Mouse (Mus musculus) cerebral cortex, adult 2 months (tissue): Measurements from ENCODE around the gene Apob.

Experiments used
- WGBS: fragments of 180-500 bp; shearing (Covaris S2); methylation state at CpG from one replicate; pipeline ENCODE4 v1.1.7; 2018; 5-methylcytosine and 5-hydroxymethylcytosine counted together

Gene Apob

DNA sequence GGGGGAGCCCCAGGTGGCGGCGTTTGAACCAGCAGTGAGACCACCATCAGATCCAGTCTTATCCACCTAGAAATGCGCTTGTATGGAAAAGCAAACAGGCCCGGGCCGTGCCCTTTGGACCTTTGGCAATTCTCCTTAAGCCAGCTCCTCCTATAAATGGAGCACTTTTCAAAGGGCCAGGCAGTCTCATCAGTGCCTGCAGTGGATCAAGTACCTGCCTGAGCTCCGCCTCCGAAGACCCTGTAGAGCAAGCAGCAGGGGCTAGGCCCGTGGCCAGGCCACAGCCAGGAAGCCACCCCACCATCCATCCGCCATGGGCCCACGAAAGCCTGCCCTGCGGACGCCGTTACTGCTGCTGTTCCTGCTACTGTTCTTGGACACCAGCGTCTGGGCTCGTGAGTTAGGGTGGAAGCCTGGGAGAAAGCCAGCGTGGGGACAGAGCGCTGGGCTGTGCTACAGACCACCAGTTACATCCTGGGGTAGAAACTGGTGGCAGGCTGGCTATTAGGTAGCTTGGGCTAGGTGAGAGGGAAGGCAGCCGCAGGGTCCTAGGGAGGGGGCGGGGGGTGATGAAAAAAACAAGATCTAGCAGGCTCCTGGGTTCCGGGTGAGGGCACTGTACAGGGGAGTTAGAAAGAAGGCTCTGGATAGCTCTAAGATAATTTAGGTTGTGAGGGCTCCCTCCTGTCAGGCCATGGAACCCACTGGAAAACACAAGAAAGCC, at the start of gene Apob:
Gene Apob (plus strand): TSS at position 183 of the 724 bp plus-strand sequence.
- 91% methylated on average over 20 of the region's 20 CpGs for WGBS

DNA sequence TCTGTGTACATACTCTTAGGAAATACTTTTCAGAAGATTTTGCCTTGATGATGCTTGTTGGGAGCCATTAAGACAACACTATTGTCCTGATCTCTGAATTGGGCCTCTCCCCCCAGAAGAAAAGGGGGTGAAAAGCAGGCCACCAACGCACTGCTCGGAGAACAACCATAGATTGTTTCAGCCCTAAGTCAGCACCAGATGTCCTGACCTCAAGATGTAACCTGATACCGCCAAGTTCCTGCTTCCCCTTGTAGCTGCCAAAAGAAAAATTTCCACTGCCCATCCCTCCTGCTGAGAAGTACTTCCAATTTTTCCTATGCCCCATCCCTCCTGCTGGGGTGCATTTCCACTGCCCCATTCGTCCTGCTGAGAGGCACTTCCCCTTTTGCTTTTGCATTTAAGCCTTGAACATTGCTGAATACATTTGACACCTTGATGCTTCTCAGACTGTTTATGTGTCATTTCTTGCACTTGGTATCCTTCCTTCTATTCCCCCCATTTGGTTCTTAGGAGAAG, 45.0 kb upstream of the Apob start:
- WGBS, result 65% methylated on average over 4 of the region's 4 CpGs

DNA sequence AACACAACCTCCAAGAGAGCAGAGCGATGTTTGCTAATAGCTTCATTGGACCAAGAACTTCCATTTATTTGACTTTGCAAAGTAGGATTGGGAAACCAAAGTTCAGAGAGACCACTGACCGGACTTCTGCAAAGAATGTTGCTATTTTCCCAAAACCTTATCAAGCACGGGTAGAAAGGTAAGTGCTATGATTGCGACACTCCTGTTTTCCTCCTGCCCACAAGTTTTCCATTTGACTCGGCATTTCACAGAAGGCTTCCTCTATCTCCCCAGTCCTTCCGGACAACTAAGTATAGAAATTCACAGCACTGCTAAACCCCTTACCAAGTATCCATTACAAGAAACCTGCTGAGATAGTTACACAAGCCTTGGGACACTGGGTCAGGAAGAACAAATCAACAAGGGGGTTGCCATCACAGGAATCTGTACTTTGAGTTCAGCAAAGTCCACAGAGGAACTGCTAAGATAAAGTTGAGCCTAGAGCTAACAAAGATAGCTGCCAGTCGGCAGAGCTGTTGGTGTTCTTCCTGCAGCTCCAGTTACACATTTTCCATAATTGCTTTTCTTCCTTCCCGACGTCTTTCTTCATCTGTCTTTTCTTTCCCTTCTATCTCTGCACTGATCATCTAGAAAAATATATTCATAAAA, 27.2 kb upstream of the Apob start:
- WGBS, result 67% methylated on average over 9 of the region's 9 CpGs

DNA sequence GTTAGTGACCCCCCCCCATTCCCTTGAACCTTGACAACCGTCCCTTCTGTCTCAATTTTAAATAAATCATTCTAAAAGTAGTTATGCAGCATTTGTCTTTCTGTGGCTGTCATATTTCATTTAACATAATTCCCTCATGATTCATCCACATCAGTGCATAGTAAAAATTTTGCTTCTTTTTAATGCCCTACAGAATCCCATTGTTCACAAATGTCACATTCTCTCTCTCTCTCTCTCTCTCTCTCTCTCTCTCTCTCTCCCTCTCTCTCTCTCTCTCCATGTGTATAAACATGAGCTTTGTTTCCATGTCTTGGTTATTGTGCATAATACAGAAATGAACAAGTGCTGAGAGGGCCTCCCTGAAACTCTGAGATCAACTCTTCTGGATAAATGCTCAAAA, 18.6 kb upstream of the Apob start:
- 57% methylated on average over 1 of the region's 1 CpGs for WGBS

DNA sequence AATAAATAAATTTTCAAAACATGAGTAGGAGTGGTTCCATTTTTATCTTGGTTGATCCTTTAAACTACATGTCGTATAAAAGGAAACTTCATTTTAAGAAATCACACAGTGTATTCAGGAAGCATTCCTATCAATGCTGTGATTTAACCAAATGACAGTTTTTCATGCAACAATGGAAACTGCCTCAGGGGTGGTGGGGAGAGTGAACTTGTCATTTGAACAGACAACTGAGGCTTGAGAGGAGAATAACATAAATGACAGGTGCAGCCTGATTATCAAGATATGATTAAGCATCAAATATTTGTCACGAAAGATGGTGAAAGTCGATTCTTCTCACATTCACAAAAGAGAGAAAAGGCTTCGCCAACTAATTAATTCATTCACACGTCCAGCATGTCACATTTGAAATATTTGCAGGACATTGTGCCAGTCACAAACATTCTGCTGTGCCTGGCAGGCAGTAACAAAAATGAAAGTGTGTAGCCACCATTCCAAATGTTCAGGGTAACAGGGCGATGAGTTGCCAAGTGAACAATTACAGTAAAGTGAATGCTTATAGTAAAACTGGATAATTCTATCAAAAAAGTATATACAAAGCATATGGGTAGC, 18.0 kb upstream of the Apob start:
- 65% methylated on average over 6 of the region's 6 CpGs for WGBS

DNA sequence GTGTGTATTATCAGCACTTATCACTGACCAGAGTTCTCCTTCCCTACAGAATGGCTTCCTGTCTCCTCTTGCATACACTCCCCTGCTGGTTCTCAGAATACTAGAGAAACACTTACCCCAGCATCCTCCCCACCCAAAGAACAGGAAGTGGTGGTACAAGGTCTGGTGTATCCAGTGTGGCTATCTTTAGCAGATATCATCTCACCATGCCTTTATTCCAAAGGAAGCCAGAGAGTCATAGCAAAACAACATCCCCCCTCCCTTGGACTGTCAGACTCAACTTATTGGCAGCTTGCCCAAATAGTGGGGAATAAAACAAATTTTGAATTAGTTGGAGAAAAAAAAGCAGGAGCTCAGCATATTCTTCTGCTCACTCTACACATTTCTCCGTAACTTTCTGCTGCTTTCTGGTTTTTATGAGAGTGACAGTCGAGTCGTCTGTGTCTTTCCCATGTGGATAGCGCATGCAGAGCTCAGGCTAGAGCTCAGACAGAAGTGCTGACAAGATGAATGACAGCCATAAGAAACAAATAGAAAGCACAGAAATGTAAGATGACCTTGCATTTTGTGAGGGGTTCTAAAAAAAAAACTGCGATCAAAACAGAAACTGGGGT, 15.0 kb upstream of the Apob start:
- WGBS, result 75% methylated on average over 5 of the region's 5 CpGs

DNA sequence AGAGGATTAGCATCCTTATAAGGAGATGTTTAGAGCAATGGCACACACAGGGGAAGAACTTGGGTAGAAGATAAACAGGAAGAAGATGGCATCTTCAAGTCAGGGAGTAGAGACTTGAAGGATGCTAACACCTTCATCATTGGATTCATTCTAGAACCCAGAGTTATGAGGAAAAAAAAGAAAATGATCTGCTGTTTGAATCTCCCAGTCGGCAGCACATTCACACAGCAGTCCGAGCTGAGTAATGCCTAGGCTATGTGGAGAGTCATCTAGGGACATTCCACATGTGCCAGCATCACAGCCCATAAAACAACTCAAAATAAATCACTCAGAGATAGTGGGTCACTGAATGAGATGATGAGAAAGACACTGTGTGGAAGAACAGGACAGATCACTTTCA, 10.2 kb upstream of the Apob start:
- 77% methylated on average over 2 of the region's 2 CpGs for WGBS

DNA sequence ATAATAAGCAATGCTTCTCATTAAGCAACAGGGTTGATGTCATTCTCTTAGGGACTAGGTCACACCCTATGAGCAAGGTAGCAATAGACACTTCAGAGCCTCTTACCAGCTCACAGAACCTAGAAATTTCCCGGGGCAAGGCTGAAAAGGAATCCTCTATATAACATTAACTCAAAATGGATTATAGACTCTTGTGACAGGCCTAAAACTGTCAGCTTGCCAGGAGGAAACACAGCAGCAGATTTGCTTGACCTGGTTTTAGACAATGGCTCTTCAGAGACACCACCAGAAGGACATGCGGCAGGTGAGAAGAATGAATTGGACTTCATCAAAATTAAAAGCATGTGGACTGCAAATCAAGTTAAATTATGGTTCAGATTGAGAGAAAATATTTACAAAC, 7.1 kb upstream of the Apob start:
- WGBS, result 87% methylated on average over 2 of the region's 2 CpGs

DNA sequence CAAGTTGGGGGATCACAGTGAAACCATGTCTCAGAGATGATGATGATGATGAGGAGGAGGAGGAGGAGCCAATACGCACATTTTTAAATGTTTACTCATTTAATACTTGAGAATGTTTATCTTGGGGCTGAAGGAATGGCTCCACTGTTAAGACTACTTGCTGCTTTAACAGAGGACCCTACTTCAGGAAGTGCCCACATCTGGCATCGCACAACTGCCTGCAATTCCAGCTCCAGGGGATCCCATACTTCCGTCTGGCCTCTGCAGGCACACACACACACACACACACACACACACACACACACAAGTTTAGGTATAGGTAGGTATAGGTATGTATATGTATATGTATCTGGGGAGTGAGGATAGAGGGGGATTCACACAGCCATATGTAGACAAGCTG, 6.6 kb upstream of the Apob start:
- WGBS, result 86% methylated on average over 3 of the region's 3 CpGs

DNA sequence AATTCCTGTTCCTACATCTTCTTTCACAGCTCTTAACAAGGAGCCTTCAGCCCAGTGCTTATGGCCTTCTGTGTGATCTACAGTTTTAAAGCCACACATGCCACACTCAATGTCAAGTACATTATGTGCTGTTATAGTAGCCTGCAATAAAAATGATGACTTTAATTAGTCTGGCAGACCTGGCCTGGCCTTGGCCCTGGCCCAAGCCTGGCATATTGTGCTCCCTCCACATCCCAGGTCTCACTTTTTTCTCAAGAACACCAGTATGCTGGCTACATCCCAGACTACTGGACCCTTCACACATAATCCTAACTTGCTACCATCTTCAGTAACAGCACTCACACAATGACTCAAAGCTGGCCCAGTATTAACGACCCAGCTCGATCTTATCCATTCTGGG, 5.7 kb upstream of the Apob start:
- 73% methylated on average over 2 of the region's 2 CpGs for WGBS

DNA sequence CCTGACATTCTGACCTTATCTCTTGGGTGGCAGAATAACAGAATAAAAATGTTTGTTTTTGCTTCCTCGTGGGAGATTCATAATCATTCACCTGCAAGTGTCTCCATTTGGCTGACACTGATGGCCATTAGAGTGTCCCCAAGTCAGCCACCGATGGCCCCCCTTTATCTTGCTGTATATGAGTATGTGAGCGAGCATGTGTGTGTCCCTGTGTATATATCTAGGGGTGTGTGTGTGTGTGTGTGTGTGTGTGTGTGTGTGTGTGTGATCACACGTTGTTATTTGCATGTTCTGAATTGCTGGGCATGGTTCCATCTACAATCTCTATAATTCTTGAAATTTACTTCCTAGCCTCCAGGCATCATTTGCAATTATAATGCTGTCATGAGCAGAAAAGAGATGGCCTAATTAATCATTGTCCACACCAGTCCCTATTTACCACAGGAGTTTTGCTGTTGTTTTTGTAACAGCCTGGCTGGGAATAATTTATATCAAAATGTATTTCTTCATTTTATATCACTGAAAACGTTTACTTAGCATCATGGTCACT, 3.6 kb upstream of the Apob start:
- WGBS, result 49% methylated on average over 5 of the region's 5 CpGs

DNA sequence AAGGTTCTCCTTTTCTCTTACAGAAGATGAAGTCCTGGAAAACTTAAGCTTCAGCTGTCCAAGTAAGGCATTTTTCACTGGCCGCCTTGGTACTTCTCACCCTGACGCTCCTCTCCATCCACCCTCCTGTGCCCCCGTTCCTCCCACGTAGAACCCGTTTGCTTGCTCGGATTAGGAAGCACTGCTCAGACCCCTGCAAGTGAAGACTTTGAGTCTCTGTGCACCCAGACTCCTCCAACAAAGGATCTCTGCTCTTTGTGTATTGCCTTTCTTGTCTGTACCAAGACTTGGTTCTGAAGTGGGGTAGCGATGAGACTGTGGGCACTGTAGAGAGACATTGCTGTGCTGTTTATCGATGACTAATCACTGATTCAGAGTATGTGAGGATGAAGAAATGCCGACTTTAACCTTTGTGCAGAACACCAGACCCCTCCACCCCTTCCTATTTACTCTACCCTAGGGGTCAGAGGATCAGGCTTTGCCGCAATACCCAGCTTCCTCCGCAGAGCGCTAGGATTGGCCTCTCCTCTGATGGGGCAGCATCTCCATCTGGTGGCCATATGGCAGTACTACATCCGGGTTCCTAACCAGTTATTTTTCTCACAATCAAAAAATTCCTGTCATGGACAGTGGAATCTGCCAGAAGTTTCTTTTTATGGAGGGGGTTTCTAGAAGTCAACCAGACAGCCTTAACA, 889 bp downstream of the Apob start:
- WGBS, result 52% methylated on average over 13 of the region's 13 CpGs

DNA sequence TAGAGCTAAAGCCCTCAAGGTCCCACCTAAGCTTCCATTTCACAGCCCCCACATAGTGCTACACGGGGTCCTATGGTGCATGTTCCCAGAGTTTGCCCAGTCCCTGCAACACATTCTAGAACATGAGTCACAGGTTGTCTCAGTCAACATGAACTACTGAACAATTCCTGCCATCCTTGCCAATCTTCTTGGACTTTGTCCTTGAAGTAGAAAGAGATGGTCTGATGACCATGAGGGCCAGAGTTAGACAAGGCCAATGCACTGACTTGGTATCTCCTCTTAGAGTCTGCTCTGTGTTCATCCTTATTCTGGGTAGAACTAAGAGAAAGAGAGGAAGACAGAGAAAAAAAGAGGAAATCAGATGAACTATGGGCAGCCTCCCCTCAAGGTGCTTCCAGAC, 7.0 kb downstream of the Apob start:
- 86% methylated on average over 1 of the region's 1 CpGs for WGBS

DNA sequence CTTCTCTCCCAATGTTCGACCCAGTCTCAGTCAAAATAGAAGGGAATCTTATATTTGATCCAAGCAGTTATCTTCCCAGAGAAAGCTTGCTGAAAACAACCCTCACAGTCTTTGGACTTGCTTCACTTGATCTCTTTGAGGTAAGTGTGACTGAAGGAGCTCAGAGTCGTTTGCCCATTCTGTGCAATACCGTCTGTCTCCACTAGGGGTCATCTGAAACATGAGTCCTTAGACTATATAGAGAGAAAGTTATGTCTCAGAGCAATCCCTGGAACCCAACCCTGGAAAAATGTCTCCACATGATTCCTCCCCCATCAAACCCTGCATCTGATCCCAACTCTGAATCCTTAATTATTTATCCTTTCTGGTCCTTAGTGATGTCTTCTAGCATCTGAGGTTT, 13.4 kb downstream of the Apob start:
- 15% methylated on average over 3 of the region's 3 CpGs for WGBS

DNA sequence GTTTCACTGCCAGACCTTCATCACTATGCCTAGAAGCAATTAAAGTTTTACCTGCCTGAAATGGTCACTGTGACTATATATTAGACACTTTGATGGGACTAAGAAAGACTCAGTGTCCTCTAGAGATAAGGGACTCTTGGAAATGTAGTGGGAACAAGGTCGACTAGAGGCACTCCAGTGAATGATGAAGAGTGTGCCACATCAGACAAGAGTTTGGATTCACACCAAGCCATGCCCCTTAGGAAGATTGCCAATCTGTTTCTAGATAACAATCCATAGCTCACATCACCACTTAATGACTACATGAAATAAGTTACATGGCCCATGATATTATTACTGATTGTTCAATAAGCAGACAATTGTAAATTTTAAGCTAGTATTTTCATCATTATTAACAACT, 14.1 kb downstream of the Apob start:
- 44% methylated on average over 1 of the region's 1 CpGs for WGBS

DNA sequence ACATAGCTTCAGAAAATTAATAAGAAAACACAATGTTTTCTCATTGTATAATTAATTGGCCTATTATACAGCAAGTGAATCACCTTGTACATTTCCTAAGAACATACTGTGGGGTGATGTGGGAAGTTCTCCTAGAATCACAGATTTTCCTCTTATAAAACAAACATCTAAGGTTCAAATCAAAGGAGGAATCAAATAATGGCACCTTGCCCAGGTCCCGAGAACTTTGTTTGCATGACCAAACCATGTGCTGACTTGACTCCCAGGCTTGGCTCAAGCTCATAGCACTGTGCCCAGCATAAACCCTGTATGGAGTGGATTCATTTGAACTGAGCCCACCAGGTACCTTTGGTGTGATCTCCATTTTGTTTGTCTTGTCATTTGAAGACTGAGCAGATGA, 43.5 kb downstream of the Apob start:
- 77% methylated on average over 1 of the region's 1 CpGs for WGBS

DNA sequence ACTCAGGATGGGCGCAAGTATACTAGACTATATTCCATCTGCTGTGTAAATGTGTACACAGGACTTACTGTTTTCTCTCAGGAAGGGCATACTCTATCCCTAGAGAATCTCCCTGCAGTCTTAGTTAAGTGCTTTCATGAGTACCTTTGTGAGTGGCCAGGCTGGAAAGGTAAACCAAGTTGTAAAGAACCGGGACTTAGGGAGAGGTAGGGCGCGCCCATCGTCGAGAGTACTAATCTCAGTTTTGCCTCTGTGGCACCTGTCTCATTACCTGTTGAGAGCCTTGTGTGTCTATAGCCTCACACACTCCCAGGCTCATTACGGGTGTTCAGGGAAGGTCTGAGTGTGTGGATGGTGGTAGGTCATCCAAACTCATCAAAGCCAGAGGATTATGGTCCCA, 52.1 kb downstream of the Apob start:
- 93% methylated on average over 7 of the region's 7 CpGs for WGBS

DNA sequence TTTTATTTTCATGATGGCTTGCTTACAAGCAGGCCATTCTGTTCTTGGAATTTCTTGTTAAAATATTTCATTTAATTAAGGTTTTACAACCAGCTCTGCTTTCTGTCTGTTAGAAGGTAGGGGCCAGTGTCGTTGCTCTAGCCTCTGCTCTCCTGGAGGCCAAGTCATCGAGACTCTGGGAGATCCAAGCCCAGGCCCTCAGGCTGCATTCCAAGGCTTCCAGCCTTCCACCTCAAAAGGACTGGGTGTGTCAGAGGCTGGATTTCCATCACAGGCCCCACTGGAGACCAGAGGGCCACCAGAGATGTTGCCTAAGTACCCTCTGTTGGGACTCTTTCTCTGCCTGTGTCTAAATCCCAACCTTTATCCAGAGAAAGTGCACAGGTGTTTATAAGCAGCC, 52.6 kb downstream of the Apob start:
- WGBS, result 74% methylated on average over 2 of the region's 2 CpGs

DNA sequence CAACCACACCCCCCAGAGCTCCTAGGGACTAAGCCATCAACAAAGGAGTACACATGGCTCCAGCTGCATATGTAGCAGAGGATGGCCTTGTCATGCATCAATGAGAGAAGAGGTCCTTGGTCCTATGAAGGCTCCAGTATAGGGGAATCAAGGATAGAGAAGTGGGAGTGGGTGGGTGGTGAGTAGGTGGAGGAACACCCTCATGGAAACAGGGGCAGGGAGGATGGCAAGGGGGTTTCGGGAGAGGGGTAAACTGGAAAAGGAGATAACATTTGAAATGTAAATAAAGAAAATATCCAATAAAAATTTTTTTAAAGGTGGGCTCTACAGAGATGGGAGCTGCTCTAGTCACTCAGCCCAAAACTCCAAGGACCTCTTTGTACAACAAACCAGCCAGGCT, 53.7 kb downstream of the Apob start:
- 90% methylated on average over 1 of the region's 1 CpGs for WGBS

DNA sequence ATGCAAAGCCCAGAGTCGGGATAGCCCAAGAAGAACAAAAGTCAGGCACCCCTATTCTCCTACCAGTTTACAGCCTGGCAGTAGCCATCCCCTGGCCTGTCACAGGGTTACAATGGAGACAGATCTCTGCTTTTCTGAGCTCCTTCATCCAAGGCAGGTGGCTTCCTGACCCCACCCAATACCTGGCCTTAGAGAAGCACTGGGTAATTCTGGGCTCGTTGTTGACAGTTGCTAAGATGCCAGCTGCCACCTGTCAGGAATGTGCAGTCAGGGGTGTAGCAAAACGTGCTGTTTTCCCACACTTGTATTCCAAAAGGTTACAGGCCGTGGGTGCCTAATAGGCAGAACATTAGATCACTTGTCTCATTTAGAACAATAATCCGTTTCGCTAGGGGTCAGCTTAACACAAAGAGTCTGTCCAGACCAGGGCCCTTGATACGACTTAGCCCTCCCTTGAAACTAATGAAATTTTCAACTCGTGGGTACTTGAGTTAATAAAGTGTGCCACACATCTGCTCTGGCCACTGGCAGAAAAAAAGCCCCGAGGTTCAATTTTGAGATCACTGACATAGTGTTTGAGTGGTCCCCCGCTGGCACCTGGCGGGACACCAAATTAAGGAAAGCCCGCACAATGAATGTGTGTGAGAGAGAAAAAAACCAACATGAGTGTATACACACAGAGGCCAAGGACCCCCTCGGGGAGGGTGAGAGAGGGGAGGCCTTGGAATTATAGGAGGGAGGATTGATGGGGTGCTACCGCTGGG, 54.3 kb downstream of the Apob start:
- 48% methylated on average over 14 of the region's 14 CpGs for WGBS

DNA sequence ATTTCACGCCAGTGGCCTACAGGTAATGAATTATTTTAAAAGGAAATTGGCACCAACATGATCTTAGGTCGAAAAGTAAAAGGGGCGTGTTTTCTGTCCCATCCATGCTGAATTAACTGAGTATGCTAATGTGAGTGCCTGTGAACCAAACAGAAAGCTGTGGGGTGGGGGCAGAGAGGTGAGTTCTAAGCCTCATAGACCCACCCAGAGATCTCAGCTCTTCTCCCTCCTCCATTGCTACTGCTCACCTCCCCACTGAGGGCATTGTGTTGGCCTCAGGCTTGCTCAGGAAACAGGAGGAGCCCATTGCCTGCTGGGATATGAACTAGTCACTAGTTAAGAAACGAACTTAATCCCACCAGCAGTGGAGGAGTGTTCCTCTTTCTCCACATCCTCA, 54.9 kb downstream of the Apob start:
- WGBS, result 49% methylated on average over 4 of the region's 4 CpGs
